Mouse (Mus musculus) retina, adult 2 months (tissue): ENCODE measurements around the gene Idh1.
"Not testable (repeated sequence)": the region's sequence is repeated elsewhere in the genome, so short reads cannot be mapped to it uniquely, and the experiment has no call there.

Experiments used
- DNase-seq: peaks from one replicate; pipeline ENCODE4 v3.0.0-alpha.2; 2012; ENCODE audit warnings: low read depth, low spot score

The Idh1 gene

DNA sequence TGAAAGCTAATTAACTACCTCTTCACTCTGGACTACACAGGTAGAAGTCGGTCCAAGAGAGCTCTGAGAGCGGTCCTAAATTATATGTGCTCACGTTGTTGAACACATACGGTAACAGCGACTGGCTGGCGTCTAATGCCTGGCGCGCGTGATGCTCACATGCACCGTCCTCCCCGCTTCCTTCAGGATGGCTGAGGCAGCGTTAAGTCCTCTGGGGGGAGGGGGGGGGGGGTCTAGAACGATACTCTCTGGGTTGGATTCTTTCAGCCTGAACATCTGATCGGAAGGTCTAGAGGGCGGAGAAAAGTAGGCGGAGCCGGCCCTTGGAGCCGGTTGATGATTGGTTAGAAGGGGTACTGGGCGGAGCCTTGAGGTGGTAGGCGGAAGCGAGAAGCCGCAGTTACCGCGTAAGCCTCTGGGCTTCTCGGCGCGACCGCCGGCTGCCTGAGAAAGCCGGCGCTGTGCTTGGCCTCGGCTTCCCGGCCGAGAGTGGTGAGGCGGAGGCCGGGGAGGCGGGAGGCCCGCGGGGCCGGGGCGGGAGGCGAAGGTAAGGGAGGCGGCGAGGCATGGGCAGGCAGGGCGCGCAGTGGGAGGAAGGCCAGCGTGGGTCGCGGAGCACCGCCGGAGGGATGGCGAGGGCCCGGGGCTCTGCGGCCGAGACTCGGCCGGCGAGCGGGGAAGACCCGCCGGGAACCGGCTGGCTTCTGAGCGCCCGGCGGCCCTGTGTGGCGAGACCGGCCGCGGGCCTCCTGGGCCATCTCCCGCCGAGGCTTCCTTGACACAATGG is at the start of gene Idh1, which contains the start of gene Pikfyve:
TSS of gene Idh1 (minus strand) at position 214 of the 787 bp plus-strand sequence.
TSS of gene Pikfyve (plus strand) at position 397 of the 787 bp plus-strand sequence.
- peak; percentile 98 for DNase-seq

GRCm38 (mm10) chr1:65230566-65230965 is 44.3 kb upstream of the Idh1 start:
- DNase-seq = no peak

DNA sequence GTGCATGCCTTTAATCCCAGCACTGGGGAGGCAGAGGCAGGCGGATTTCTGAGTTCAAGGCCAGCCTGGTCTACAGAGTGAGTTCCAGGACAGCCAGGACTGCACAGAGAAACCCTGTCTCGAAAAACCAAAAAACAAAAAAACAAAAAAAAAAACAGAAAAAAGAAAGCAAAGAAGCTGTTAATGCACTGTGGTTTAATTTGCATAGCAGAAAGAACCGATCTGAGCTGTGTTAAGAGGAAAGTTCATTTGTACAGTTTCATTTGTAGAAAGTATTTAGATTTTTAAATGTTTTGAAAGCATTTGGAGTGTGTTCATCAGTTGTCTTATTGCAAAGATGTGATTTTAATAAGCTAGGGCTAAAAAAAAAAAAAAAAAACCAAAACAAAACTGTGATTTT is 43.5 kb upstream of the Idh1 start:
- DNase-seq = not testable (repeated sequence)

- no peak for DNase-seq
These were observed 41.4 kb upstream of the Idh1 start for GRCm38 (mm10) chr1:65227681-65228080.

DNA sequence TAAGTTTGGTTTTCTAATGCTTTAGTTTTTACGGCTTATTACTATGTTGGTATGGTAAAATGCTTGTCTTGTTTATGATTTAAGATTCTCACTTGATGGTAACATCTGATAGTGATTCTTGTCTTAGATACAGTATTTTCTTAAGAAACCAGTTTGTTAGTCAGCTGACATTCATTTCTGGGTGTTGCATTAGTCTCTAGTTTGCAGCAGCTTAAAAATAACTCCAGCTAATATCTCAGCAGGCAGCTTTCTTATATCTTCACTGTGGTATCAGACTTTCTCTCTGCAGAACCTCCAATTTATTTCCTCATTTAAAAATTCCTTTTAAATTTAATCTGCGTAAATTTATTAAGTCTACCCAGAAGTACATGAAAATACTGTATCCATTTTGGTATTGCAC is 37.4 kb upstream of the Idh1 start:
- DNase-seq = no peak

GRCm38 (mm10) chr1:65217972-65218371 is 31.7 kb upstream of the Idh1 start:
- no peak for DNase-seq

DNA sequence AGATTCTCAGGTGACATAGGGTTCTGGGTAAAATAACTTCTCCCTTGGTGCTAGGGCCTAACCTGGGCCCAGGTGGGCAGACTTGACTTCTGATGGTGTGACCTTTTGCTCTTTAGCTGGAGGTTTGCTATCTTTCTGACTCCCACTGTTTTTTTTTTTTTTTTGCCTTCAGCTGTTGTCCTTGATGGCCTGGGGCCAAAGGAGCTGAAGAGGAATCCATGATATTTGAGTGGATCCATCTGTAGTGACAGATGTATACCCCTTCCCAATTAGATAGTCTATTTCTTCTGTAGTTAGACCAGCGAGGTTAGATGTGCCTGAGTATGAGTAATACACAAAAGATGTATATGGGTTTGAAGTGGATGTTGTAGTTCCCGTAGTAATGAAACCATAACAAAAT is 31.3 kb upstream of the Idh1 start:
- DNase-seq = no peak

DNA sequence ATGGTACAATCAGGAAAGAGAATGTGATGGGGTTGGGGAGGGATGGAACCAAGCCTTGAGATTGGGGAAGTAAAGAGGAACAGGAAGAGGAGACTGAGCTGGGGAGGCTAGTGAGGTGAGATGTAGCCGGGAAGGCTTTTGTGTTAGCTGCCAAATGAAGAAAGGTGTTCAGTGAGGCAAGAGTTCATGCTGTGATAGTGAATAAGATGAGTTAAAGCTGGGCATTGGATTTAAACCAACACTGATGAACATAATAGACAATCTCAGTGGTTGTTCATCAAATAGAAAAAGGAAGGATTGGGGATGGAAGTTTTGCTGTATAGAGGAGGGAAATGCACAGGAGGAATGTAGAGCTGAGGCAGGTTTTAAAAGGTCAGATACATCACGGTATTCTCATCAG is 26.9 kb upstream of the Idh1 start:
- no peak for DNase-seq

- no peak for DNase-seq
These were observed 18.0 kb upstream of the Idh1 start for GRCm38 (mm10) chr1:65204299-65204698.

DNA sequence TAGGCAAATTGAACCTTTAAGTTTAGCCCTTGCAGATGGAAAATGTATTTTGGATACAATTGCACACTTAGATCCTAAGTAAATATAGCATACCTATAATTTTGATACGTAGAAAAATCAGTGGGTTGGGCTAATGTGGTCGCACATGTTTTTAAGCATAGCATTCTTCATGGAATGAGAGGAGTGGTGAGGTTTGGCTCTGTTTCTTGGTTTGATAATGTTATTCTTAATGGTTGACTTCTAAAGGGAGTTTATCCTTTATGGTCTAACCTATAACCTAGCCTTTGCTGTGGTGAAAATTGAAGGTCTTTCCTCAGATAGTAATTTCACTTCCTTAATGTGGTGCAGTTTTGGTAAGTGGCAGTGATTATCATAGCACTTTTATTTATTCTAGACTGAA is 12.6 kb upstream of the Idh1 start:
- DNase-seq = no peak

DNA sequence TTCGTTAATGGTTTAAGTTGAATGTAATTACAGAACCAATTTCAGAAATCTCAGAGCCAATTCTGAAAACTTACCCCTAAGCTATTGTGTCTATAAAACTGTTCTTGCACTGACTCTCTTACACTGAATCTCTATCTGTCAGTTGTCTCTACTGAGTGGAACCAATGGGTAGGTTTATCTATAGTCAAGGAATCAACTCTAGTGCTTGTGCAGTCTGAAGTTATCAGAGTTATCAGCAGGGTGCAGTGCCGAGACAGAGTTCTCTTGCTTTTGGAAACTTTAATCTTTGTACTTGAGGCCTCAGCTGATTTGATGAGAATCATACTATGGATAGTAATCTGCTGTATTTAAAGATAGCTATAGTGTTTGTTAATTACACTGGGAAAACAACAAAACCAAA is 12.1 kb upstream of the Idh1 start:
- no peak for DNase-seq

GRCm38 (mm10) chr1:65193226-65193625 is 6.9 kb upstream of the Idh1 start:
- DNase-seq = no peak

- DNase-seq = no peak
These were observed 3.9 kb upstream of the Idh1 start for GRCm38 (mm10) chr1:65190172-65190571.

DNA sequence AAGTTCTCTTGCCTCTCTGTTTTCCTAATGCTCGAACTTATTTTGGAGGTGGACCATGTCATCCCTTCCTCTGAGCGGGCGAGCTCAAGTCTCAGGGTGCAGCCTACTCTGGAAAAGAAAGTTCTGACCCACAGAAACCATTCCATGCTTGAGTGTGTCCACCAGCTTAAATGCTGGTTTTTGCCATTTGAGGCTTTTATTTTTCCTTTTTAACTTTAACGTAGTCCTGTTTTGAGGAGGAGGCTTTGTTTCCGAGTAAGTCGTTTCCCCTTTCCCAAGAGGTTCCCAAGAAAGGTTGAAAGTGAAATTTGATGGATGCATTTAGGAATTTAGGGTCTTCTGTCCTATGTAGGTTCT is 752 bp upstream of the Idh1 start:
- no peak for DNase-seq

DNA sequence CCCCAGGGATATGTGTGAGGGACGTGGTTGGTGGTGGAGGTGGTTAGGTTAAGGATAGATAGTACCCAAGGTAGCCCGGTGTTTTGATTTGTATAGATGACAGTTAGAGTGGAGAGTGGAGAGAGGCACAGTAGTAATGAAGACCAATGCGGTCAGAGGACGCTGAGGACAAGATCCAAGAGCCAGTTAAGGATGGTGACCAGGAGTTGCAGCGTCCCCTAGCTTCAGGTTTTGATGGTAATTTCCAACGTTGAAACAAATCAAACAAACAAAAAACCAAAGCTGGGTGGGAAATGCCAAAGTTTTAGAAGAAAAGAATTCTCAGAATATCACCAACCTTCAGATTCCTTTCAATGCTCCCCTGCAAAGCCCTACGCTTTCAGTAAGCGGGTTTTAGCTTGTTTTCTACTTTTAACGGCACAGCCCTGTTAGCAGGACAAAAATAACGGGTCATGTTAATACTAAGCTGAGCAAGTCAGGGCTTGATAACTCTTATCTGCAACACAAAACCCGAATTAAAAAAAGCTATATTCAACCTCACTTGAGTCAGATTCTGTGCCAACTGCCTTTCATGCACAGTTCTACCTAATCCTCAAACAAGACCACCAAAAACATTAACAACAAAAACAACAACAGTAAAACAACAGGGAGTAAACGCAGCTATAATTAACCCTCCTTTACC is 635 bp downstream of the Idh1 start:
- DNase-seq = no peak

- DNase-seq = no peak
These were observed 1.3 kb downstream of the Idh1 start for GRCm38 (mm10) chr1:65185011-65185410.

GRCm38 (mm10) chr1:65183994-65184393 is 2.3 kb downstream of the Idh1 start:
- no peak for DNase-seq

DNA sequence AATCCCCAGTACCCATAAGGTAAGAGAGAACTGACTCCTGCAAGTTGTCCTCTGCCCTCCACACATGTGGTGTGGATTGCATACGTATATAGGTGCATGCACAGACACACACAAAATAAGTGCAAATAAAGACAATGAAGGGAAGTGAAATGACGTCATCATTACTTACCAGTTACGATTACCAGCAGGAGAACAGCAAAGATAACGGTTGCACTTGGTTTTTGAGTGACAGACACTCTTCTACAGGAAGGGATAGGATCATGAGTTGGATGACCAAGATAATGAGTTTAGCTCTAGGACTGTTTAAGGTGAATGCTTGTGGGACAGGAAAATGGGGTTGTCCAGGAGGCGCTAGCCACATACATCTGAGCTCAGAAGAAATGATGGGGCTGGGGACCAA is 4.8 kb downstream of the Idh1 start:
- no peak for DNase-seq

DNA sequence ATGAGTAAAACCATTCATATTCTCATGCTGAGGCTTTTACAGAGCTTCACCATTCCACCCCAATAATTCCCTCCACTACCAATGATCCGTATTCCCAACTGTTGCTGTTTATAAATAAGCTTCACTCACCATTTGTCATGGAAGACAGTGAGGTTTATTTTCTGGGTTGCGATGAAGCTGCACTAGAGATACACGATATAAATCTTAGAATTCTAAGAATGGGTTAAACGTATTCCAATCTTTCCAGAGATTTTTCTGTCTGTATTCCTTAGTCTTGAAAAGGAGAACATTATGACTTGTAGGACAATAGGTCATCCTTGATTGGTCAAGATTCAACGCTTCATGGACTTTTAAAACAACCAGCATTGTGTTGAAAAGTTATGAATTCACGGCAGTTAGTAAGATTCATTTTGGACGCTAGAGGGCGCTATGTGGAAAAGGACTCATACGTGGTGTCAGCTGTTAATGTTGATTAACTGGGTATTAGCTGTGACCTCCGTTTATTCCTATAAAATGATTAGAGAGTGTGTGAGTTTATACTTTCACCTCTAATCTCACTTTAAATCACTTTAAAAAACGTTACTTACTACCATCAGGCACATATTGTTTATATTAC is 6.6 kb downstream of the Idh1 start:
- DNase-seq = peak; percentile 73

DNA sequence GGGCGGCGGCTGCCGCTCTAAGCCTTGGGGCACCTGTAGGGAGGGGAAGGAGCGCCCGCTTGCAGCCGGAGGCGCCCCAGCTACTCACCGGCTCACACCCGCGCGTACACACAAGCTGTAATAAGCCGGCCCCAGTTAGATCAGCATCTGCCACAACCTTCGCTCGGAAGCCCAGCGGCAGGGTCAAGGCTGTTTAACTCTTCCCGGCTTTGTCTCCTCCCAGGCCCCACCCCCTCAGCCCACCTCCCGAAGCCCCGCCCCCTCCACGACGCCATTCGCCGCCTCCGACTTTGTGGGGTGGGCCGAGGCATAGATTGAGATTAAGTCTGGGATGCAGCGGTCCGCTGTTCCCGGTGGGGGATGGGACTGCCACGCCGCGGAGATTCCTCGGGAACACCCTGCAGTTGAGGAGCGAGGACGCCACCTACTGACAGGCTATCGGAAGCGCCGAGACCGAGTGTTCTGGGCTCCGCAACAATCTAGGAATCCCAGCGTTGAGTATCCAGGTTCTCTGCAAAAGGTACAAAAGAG is 7.3 kb downstream of the Idh1 start:
- peak; percentile 92 for DNase-seq

DNA sequence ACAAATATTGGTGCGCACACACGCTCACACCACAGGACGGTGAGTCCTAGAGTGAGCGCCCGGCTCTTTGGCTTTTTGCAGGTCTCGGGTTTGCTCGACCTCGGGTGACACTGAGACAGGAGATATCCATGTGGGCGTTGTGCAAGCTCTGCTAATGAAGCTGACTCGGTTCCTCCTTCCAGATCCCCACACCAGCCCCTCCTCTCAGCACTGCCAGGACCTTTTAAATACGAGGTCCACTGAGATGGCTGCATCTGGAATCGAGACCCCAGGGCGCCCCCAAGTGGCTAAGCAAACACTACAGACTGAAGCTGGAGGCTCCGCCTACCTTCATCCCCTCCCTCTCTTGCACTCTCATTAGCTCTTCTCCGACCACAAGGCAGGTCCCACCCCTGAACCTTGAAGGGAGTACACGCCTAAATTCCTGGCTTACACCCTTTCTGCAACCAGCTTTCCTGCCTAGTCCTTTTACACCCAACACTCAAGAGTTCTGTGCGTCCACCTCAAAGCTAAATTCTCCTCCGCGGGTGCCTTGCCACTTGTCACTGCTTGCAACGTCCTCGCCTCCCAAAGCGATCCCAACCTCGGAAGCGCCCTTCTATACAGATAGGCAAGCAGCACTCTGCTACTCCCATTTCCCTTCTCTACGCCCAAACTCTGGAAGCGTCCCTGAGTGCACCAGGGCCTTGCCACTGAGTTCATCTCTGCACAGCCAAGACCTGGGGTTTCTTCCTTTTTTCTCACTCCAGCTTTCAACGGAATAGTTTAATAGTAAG is 8.0 kb downstream of the Idh1 start:
- DNase-seq = peak; percentile 74

DNA sequence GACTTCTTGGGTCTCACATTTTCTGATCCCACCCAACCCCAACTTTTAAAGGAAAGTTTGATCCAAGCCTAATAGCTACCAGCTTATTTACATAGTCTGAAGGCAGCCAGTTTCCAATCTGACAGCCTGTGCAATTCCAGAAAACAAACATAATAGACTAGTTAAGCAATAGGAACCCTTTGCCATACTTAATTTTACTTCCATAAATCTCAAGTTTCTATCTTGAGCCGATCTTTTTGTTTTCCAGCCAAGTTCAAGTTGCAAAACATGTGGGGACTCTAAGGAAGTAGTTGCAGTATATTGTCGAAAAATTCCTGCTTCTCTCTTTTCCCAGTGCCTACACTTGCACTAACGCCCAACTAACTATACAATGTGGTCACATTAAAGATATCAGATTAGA is 8.8 kb downstream of the Idh1 start:
- no peak for DNase-seq
